Mouse (Mus musculus) testis, adult 2 months (tissue): ENCODE measurements around the gene Snrnp70.

Experiments
- CTCF ChIP-seq: fragments of 200-500 bp; IDR thresholded peaks from 2 replicates; pipeline ENCODE4 v1.5.1; 2012; ENCODE audit warnings: low read depth, mild to moderate bottlenecking, inconsistent platforms, low read length, moderate library complexity; ENCODE audit not compliant: control insufficient read depth, insufficient read depth, insufficient replicate concordance
- POLR2A ChIP-seq: fragments of 200-500 bp; IDR thresholded peaks from 2 replicates; pipeline ENCODE4 v1.6.1; 2012; ENCODE audit warnings: low read depth, mild to moderate bottlenecking, inconsistent platforms, low read length, moderate library complexity; ENCODE audit not compliant: control insufficient read depth

GRCm38 (mm10) chr7:45338161-45338911 lies 57.2 kb downstream of the Snrnp70 start:
- TF ChIP-seq CTCF, result no peak
- no peak for TF ChIP-seq POLR2A
